Mouse (Mus musculus) cerebellum, postnatal 4 days (tissue): ENCODE results near the gene Insl6.

ENCODE experiments used
- DNase-seq, 2 experiments: peaks; one replicate each; pipeline ENCODE4 v3.0.0; 2022; ENCODE audit warnings: low spot score in 2 of 2, mixed read lengths in 1 of 2

Gene Insl6

DNA sequence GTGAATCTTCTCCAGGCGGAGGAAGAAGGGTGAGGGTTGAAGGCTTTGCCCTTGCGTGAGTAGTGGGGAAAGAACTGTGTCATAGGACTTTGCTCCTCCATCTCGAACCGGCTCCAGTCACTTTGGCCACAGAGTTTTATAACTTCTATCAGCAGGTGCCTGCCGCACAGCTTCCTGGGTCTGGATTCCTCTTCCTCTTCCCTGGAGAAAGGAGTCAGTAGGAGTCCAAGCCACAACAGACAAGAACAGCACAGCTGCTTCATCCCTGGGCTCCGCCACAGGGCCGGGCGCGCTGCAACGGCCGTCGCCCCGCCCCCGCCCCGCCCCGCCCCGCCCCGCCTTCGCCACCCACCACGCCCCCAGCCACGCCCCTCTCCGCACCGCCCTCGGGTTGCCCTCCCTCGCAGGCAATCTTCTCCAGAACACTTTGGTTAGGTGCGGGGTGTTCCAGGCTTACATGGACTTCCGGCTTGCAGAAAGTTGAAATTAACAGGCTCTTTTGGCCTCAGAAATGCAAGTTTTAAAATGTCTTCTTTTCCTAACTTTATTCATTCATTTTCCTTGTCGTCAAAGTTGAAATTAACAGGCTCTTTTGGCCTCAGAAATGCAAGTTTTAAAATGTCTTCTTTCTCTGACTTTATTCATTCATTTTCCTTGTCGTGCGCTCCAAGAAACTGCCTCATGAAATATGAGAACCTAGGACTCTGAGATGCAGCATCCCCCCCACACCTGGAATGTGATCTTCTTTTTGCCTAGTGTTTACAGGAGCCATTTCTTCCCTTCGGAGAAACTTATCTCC, at the start of gene Insl6:
Insl6 (minus strand) TSS at position 304 of the 799 bp plus-strand sequence.
- DNase-seq, result peak in 1 of 2 experiments; percentile 38

DNA sequence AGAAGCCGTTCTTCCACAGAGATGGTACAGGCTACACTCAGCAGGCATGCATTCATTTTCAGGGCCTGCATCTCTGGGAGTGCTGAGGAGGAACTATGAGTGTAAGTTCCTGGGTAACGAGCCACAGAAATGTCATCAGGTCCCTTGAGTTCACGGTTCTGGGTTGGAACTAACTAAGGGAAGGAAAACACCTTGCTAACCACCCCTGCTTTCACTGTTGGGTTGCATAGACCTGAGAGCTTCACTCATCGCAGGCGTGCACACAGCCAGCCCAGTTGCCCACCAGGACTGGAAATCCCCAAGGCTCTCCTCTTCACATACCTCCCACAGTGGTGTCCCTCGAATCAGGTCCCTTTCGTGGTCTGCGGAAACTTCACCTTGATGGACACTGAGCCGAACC, 49.8 kb upstream of the Insl6 start:
- no peak for DNase-seq

DNA sequence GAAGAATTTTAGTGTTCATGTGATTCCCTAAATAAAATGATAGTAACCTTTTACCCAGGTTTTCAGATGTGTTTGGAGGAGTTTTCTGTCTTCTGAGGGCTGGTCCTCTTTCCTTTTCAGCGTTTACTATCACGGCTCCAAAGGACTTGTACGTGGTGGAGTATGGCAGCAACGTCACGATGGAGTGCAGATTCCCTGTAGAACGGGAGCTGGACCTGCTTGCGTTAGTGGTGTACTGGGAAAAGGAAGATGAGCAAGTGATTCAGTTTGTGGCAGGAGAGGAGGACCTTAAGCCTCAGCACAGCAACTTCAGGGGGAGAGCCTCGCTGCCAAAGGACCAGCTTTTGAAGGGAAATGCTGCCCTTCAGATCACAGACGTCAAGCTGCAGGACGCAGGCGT, 48.3 kb upstream of the Insl6 start:
- DNase-seq, result no peak

DNA sequence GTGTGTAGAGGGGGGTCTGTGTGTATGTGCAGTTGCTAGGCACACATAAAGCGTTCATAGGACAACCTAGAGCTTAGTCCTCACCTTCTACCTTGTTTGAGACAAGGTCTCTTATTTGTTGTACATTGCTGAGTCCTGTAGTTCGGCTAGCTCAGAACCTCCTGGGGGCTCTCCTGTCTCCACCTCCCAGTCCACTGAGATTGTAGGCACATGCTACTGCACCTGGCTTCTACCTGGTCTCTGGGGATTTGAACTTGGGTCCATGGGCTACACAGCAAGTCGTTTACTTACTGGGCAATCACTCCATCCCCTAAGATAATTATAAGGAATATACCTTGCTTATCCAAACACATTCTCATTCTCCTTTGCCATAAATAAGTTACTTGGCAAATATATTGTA, 47.5 kb upstream of the Insl6 start:
- DNase-seq, result no peak

DNA sequence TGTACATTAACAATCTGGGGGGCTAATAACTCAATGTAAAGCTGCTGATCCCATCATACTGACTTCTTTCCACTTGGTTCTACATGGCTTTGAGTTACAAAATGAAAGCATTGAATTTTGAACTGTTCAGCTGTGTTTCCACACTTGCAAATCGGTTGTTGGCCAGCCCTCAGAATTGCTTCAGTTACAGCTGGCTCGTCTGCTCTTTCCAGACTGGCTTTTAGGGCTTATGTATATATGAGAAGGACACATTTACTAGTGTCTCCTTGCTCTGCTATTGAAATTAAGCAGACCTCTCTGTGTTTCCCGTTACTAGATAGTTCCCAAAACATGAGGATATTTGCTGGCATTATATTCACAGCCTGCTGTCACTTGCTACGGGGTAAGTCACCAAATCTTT, 47.0 kb upstream of the Insl6 start:
- DNase-seq, result no peak

DNA sequence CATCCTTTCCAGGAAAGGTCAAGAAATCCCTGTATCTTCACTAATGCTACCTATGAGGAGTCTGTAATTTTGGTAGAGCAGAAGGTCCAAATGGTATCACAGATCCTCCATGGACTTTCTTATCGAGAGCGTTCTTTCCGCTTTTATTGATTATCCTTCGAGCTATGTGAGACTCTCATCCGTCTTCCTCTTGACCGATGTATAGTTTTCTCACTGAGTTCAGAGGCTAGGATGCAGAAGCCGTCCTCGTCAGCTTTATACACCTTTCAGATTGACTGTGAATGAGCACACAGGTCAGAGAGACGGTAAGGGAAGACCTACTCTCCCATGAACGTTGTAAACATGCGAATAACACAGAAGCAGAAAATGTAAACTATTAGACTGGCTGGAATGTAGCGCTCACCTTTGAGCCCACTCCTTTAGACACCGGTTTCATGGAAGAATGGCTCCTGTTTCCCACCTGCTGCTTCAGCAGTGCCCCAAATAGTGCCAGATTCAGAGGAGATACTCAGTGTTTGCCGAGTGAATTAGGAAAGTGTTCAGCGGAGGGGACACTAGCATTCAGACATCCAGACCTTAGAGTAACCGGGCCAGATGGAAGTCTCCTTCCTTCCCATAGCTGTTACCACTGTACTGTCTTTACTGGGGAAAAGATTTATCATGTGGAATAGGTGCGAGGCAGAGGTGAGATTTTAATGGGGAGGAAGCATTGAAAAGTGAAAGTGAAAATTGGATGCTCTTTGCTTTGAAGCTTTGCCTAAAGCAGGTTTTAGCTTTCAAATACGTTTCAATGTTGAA, 46.3 kb upstream of the Insl6 start:
- DNase-seq, result no peak

DNA sequence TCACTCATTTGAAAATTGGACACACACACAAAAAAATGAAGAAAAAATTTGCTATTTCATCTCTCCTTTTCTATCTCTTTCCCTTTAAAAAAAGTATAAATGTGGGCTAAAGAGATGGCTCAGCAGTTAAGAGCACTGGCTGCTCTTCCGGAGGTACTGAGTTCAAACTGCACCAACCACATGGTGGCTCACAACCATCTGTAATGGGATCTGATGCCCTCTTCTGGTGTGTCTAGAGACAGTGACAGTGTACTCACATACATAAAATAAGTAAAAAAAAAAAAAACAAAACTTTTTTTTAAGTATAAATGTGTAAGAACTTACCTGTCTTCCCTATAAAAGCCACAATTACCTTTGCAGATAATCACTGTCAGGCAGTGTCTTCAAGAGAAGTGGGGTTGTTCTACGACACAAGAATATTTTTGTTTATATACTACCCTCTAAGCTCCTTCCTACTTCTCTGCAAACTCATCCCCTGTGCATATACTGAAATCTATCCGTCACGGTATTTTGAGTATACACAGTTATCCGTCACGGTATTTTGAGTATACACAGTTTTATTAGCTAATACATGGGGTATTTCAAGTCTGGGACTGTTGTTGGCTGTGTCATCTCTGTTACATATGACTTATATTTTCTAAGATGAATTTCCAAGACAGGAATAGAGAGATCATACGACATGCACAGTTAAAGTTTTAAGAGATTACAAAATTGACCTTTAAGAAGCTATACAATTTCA, 45.6 kb upstream of the Insl6 start:
- no peak for DNase-seq

DNA sequence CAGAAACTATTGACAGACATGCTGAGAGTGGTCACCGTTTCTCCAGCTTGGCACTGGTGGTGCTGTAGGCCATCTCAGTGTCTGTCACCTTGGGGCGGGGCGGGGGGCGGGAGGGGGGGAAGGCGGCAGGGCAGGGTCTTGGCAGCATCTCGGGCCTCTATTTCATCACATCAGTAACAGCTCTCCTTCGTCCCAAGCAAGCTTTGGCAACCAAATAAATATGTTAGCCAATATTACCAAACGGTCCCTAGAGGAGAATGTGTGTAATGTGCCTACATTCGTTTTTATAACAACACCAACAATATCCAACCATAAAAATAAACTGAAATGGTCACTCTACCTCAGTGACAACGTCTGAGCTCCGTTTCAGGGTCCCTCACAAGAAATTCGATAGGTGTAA, 45.0 kb upstream of the Insl6 start:
- no peak for DNase-seq

DNA sequence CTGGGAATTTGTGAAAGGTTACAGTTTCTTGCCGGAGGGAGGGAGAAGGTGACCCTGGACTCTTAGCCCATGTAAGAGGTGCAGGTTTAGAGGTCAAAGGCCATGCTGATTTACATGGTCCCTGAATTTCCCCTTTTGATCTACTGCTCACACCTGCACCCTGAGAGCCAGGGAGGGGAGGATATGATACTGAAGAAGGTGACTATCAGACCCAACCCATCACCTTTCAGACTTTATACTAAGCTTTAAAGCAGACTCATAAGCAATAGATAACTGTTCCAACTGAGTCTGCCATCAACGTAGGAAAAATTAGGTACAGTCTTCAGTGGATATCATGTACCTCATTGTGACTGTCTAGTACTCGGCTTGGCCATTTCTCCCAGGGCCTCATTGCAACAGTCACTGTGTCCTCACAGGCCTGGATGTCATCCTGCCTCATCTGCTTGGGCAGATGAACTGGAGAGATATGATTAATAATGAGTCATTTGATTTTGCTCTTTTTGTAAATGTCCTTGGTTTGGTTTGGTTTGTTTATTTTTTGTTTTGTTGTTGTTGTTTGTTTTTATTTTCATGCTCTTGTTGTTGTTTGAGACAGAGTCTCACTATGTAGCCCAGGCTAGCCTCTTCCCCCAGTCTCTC, 43.6 kb upstream of the Insl6 start:
- no peak for DNase-seq

DNA sequence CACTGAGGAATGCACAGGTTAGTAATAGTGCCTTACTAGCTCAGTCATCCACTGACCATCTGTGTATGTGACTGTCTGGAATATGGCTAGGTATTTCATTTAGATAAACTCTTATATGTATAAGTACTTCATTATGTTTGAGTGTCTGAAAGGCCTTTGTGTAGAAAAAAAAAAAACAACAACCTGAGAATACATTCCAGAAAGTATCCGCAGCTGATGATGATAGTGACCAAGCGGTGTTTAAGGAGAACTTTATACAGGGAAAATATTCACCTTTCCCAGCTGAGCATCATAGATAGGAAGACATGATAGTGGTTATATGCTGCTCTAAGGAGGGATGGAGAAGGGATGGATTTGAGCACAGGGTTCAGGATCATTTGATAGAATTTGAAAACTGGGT, 42.9 kb upstream of the Insl6 start:
- DNase-seq, result no peak

DNA sequence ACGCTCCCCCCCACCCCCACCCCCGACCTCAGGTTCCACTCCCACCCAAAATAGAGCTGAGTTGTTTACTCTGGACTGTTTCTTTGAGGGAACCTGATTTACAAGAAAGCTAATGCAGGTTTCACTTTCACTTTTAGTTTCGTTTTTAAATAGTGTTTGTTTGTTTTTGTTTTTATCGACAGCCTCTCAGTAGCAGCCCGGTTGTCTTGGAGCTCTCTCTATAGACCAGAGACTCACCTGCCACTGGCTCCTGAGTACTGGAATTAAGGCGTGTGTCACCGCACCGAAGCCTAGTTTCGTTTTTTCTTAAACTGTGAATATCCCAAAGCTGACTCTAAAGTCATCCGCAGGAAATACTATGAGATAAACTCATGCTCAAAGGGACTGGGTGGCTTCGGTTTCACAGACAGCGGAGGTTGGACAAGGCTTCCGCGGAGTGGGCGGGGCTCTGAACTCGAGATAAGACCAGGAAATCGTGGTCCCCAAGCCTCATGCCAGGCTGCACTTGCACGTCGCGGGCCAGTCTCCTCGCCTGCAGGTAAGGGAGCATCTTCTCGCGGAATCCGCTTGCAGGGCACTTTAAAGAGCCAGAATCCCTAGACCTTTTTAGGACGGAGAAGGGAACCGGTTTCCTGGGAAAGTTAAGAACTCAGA, 41.9 kb upstream of the Insl6 start, which contains the start of the genes Plgrkt and Cd274:
Plgrkt (minus strand) TSS at position 422 of the 654 bp plus-strand sequence.
Cd274 (plus strand) TSS at position 487 of the 654 bp plus-strand sequence.
- peak in 1 of 2 experiments; percentile 17 for DNase-seq

DNA sequence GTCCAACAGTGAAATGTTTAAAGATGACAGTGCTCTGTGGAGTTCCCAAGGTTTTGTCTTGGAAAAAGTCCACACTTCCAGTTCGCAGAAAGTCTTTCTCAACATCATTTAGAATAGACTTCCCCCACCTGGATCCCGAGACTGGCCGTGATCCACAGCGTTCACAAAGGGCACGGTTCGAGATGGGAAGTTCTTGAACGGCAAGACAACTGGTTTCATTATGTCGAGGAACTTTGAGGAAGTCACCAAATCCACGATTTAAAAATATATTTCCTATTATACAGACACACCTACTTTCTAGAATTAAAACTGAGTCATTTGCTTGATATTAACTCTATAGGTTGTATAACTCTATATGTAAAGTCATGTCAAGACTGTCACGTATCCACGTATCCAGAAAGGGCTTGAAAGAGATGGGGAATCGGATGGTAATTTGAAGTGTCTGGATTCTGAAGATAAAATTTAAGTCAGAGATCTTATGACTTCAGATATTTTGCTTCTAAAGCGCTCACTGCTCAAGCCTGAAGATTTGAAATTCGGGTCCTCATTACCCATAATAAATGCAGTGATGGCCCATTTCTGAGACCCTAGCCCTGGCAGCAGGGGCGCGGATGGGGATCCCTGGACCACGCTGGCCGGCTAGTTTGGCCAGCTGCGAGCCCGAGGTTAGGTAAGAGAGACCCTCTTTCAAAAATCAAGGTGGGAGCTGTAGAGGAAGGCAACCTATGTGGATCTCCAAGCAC, 41.2 kb upstream of the Insl6 start:
- DNase-seq, result no peak

DNA sequence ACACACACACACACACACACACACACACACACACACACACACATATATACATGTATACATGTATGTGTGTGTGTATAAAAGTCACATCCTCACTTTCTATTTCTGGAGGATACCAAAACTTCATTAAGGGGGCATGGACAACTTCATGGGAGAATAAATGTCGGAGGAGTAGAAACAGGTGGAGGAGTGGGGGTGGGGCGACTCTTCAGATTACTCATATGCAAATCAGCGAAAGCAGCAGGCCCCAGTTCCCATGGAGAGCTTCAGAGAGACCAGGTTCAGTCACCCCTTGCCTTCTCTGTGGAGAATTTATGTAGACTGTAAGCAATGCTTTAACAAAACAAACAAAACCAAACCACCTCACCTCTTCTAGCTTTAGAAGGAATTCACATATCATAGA, 39.9 kb upstream of the Insl6 start:
- DNase-seq, result no peak

DNA sequence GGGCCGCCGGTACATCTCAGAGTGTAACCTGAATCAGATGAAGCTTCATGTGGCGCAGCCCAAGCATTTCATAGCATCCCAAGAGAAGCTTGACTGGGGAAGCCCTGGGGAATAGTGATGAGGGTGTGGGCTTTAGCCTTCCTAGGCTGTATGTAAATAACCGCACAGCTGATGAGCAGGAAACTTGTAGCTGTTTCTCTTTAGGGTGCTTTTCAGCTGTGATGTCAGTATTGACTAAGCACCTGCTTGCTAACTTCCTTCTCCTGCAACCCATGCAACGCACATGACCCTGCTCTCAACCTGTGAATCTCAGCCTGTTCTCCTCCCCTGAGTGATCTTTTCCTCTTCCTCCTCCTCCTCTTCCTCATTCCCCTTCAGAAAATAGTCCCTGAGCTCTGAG, 38.9 kb upstream of the Insl6 start:
- no peak for DNase-seq

DNA sequence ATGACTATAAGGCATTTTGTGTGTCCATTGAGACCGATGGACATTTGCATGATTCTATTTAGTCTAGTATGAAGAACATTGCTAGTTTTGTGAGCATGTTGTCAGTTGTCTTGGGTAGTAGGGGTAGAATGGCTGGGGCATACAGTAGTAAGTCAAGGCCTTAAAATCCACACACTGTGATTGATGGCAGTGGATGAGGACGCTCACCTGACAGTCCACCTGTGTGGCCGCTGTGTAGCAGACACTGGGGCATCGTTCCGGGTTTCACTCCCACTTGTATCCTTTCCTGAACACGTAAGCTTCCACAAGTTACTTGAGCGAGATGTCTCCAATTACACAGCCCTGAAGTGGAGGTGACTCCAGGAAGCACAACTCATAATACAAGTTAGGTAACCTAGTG, 38.4 kb upstream of the Insl6 start:
- DNase-seq, result no peak

DNA sequence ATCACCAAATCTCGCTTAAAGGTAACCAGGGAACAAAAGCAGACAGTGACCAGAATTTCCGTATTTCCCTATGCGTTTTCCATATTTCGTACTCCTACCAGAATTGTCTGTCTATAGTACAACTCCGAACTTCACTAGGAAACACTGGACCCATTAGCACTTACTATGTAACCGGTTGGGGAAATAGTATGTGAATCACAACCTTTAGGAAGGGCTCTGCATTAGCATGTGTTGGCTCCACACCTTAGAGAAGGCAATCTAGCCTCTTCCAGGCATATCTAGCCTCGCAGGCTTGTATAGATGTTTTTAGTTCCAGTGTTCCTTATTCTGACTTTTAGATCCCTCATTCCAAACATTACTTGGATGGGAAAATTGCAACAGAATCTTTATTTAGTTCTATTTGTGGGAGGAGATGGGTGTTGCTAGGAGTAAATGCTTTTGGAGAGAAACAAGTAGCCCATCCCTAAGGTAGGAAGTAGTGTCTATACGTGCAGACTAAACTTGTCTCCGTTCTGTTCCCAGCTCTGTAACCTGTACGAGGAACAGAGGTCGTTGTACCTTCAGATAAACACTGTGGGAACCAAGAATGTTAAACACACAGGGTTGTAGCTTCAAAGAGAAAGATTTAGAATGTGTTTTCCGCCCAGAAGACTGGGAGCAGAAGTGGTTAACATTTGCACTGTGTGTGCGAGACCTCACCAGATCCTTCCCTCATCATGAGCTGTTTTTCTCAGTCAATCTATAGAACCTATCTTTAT, 37.2 kb upstream of the Insl6 start:
- no peak for DNase-seq

DNA sequence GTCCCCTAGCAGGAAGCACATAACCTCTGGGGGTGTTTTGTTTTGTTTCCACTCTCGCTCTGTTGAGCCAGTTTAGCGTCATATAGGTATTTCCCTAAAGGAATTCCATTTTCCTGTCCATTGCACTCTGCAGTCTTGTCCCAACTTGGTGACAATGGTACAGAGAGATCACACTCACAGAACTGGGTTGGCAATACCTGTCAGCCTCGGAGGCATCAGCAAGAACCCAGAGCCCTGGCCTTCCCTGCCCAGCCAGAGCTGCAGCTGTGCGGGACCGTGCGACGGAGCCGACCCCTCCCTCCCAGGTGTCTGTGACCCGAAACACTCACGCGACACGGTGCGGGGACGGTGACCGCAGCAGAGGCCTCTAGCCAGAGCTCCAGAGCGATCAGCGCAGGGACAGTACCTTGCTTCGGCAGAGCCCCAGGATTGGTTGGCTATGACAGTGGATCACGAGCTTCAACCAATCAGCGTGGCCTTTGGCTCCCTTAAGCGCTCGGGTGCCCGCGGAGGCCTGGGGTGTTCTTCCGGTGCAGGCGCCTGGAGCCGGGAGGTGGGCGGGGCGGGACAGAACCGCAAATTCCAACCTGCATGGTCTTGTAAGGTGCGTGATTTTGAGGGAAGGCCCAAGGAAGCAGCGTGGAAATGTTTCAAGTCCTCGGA, 36.4 kb upstream of the Insl6 start:
- DNase-seq, result peak; percentile 74 to 86

DNA sequence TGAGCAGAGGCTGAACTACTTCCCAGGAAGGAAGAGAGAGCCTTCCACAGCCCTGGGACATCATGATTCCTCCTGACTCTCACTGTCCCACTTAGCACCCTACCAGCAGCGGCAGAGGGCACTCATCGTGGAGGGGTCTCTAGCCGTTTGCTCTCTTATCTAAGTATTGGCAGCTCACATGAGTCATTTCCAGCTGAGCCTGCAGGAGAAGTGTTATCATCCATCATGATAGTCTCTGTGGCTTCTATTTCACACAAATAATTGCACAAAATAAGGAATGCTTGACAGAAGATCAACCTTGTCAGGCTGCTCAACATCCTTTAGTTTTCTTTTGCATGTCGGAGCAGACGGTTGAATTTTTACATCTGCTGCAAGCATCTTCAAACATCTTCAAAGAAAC, 35.1 kb upstream of the Insl6 start:
- no peak for DNase-seq

DNA sequence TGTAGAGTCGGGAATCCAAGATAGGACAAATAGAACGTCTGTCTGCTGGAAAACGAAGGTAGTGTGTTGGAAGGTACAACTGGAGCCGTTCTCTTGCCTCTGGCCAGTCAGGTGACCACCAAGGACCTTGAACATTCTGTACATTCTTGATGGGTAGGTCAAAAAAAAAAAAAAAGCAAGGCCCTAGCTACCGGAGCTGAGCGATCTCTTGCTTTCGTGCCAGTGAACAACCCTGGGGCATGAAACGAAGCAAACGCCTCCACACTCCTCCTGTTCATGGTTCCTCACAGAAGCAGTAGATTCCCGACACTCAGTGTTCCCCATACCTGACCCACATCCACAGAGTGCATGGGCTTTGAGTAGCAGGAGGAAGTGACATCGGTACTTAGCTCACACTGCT, 31.1 kb upstream of the Insl6 start:
- DNase-seq, result no peak
